Mouse (Mus musculus): ENCODE results near the gene Aoc2. TPM values are rescaled to one million over a fixed set of nuclear protein-coding genes. Genes with fewer than 3 reads are reported as not detected.
"Not testable (repeated sequence)": the region's sequence is repeated elsewhere in the genome, so short reads cannot be mapped to it uniquely, and the experiment has no call there.

Aoc2 gene
- total and polyA plus RNA-seq, 2 experiments from 2014 or later = 0.87 to 4.4 TPM

DNA sequence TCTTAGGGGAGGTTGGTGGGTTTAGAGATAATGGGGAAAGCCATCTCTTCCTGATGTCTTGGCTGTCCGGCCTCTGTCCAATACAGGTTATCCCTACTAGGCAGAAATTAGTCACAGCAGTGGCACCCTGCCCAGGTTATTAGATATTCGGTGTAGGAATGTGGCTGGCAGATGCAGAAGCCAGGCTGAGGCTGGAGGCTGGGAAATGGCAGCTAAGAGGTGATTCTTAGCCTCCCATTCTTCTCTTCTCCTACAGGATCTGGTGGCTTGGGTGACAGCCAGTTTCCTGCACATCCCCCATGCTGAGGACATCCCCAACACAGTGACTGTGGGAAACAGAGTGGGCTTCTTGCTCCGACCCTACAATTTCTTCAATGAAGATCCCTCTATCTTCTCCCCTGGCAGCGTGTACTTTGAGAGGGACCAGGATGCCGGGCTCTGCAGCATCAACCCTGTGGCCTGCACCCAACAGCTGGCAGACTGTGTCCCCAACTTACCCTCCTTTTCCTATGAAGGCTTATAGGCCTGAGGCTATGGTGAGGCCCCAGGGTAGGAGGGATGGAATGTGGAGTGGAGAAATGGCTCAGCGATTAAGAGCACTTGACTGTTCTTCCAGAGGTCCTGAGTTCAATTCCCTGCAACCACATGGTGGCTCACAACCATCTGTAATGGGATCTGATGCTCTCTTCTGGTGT is 4.2 kb downstream of the Aoc2 start:
- Histone ChIP-seq H3K4me3 (ENCODE audit: low read depth, low read length) (no peak overlapping the region), H3K9me3 (ENCODE audit: low read length) (no peaks in the 10 kb centered on the region), H3K4me1 (ENCODE audit: insufficient read depth) (no peaks in the 10 kb centered on the region), H3K36me3 (ENCODE audit: insufficient read depth) (peaks cover 12% of the 10 kb centered on the region), H3K27me3 (ENCODE audit: insufficient read depth, low read length) (no peaks in the 10 kb centered on the region), H3K27ac (ENCODE audit: low read depth, low read length) (no peak overlapping the region), H3K9ac (no peak overlapping the region), H3K4me2 (ENCODE audit: low read depth) (no peak overlapping the region)
- 71% methylated on average over 6 of the region's 6 CpGs for WGBS
- ATAC-seq = no peak
- DNase-seq = no peak
- TF ChIP-seq CTCF (IDR thresholded peaks at IDR 0.05; ENCODE audit: low read depth) = no peak

DNA sequence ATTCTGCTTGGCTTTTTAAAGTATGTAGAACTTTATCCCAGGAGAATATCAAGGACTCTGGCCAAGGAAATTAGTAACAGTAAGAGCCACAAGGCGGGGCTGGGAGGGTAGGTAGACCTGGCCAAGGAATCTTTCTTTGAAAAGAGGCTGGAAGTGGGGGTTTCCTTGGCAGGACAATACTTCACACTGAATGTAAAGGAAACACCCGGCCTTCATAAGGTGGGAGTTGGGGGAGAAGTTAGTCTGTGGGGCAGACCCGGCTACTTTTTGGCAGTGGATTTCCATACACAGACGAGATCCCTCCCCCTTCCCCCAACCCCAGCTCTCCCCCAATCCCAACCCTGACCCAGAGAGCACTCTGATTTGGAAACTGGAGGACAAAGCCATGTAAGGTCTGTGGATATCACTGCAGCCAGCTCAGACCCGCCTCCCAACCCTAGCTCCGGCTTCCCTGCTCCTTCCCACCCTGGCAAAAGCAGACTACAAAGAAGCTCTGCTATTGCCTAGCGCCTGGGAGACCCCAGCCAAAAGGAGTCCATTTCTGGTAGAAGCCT is 5.6 kb downstream of the Aoc2 start, which contains the start of gene Aoc3:
Gene Aoc3, plus strand, starts transcription at position 235 of the 554 bp plus-strand sequence.
- Histone ChIP-seq H3K4me3 (ENCODE audit: low read depth, low read length) (no peak within 1 kb of the TSS), H3K4me1 (ENCODE audit: insufficient read depth) (no peaks in the 10 kb centered on the region), H3K27ac (ENCODE audit: low read depth, low read length) (no peak within 1 kb of the TSS), H3K9me3 (ENCODE audit: low read length) (no peaks in the 10 kb centered on the region), H3K27me3 (ENCODE audit: insufficient read depth, low read length) (no peaks in the 10 kb centered on the region), H3K9ac (no peak within 1 kb of the TSS), H3K36me3 (ENCODE audit: insufficient read depth) (peaks cover 6% of the 10 kb centered on the region), H3K4me2 (ENCODE audit: low read depth) (no peak within 1 kb of the TSS)
- DNase-seq = no peak
- ATAC-seq = no peak
- WGBS = 64% methylated on average over 7 of the region's 7 CpGs
- TF ChIP-seq CTCF (IDR thresholded peaks at IDR 0.05; ENCODE audit: low read depth) = no peak

DNA sequence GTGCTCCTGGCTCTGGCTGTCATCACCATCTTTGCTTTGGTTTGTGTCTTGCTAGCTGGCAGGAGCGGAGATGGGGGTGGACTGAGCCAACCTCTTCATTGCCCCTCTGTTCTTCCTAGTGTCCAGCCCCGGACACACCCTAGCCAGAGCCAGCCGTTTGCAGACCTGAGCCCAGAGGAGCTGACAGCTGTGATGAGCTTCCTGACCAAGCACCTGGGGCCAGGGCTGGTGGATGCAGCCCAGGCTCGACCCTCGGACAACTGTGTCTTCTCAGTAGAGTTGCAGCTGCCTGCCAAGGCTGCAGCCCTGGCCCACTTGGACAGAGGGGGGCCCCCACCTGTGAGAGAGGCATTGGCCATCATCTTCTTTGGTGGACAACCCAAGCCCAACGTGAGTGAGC is 6.1 kb downstream of the Aoc2 start:
- H3K9ac ChIP-seq; H3K36me3 ChIP-seq (ENCODE audit: insufficient read depth); H3K27me3 ChIP-seq (ENCODE audit: insufficient read depth, low read length); H3K4me1 ChIP-seq (ENCODE audit: insufficient read depth); ATAC-seq; H3K27ac ChIP-seq (ENCODE audit: low read depth, low read length); DNase-seq; H3K9me3 ChIP-seq (ENCODE audit: low read length); H3K4me3 ChIP-seq (ENCODE audit: low read depth, low read length); H3K4me2 ChIP-seq (ENCODE audit: low read depth): not testable (repeated sequence)
- 85% methylated on average over 6 of the region's 6 CpGs for WGBS

DNA sequence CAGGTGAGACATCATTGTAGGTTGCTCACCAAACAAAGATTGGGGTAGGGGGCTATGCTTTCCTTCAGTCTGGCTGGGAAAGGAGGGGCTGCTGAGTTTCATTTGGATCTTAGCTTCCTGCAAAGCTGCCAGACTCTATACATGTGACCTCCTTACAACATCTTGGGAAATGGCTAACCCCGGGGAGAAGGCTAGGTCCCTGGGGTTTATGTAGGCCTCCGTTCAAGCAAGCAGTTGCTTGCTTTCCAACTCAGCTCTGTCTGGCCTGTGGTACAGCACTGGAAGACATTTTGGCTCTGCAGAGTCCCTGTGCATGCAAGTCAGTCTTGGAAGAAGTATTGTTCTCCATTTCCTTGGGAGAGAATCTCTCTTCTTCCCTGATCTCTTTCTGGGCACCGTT is 7.7 kb downstream of the Aoc2 start:
- H3K27ac ChIP-seq (ENCODE audit: low read depth, low read length) = no peak overlapping the region
- TF ChIP-seq CTCF (IDR thresholded peaks at IDR 0.05; ENCODE audit: low read depth) = no peak
- no peaks in the 10 kb centered on the region for H3K4me1 ChIP-seq (ENCODE audit: insufficient read depth)
- no peaks in the 10 kb centered on the region for H3K27me3 ChIP-seq (ENCODE audit: insufficient read depth, low read length)
- H3K4me2 ChIP-seq (ENCODE audit: low read depth) = no peak overlapping the region
- ATAC-seq (no peak), DNase-seq (no peak)
- no peaks in the 10 kb centered on the region for H3K9me3 ChIP-seq (ENCODE audit: low read length)
- no peaks in the 10 kb centered on the region for H3K36me3 ChIP-seq (ENCODE audit: insufficient read depth)
- WGBS = 81% methylated on average over 3 of the region's 3 CpGs
- no peak overlapping the region for H3K4me3 ChIP-seq (ENCODE audit: low read depth, low read length)
- H3K9ac ChIP-seq = no peak overlapping the region

DNA sequence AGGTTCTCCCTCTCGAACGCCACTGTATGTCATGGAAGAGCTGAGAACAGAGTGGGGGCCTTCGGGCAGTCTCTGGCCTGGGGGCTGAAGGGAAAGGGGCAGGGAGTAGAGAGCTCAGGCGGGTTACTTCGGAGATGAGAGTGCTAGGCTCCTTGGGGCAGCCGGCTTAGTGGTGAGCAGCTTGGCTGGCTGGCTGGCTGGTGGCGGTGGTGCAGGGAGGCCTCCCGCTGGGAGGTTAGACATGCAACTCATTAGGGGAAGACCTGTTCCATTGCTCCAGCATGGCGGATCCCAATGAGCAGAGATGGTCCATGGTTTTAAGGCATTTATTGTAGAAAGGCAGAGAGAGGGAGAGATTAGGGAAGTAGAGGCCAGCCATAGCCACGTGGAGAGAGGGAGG is 9.2 kb downstream of the Aoc2 start:
- ATAC-seq = no peak
- WGBS = 32% methylated on average over 10 of the region's 10 CpGs
- Histone ChIP-seq H3K4me1 (ENCODE audit: insufficient read depth) (no peaks in the 10 kb centered on the region), H3K36me3 (ENCODE audit: insufficient read depth) (no peaks in the 10 kb centered on the region), H3K4me3 (ENCODE audit: low read depth, low read length) (no peak overlapping the region), H3K27me3 (ENCODE audit: insufficient read depth, low read length) (no peaks in the 10 kb centered on the region), H3K4me2 (ENCODE audit: low read depth) (no peak overlapping the region), H3K9me3 (ENCODE audit: low read length) (no peaks in the 10 kb centered on the region), H3K9ac (no peak overlapping the region), H3K27ac (ENCODE audit: low read depth, low read length) (no peak overlapping the region)
- TF ChIP-seq CTCF (IDR thresholded peaks at IDR 0.05; ENCODE audit: low read depth) = no peak
- no peak for DNase-seq

DNA sequence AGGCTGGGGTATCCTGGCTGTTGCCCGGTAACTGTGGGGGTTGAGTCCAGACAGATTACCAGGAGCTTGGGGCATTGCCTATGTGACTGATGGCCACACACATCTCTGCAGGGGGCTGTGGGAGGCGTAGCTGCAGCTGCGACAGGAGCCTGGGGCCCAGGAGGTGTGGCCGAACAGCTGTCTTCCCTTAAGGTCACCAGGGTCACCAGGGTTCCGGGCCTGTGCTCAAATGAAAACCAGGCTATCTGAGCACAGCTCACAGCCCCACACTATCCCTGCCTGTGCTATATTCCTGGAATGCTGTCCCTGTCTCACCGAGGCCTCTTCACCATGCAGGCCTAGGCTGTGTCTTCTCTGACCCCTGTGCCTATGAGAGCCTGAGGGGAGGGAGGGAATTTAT is 9.7 kb downstream of the Aoc2 start:
- no peak overlapping the region for H3K4me3 ChIP-seq (ENCODE audit: low read depth, low read length)
- H3K9me3 ChIP-seq (ENCODE audit: low read length) = no peaks in the 10 kb centered on the region
- H3K27ac ChIP-seq (ENCODE audit: low read depth, low read length) = no peak overlapping the region
- H3K9ac ChIP-seq = no peak overlapping the region
- WGBS = 10% methylated on average over 6 of the region's 6 CpGs
- H3K4me1 ChIP-seq (ENCODE audit: insufficient read depth) = no peaks in the 10 kb centered on the region
- H3K4me2 ChIP-seq (ENCODE audit: low read depth) = no peak overlapping the region
- DNase-seq (no peak), ATAC-seq (no peak)
- no peaks in the 10 kb centered on the region for H3K36me3 ChIP-seq (ENCODE audit: insufficient read depth)
- TF ChIP-seq CTCF (IDR thresholded peaks at IDR 0.05; ENCODE audit: low read depth) = no peak
- H3K27me3 ChIP-seq (ENCODE audit: insufficient read depth, low read length) = no peaks in the 10 kb centered on the region

DNA sequence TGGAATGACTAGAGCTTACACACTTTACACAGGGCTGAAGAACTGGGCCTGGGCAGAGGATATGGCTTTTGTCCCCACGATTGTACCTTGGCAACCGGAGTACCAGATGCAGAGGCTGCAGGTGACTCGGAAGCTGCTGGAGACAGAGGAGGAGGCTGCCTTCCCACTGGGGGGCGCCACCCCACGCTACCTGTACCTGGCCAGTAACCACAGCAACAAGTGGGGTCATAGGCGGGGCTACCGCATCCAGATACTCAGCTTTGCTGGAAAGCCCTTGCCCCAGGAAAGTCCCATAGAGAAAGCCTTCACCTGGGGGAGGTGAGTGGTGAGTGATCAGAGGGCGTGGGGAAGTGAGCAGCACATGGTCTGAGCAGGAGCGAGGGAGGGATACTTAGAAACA is 10.8 kb downstream of the Aoc2 start:
- no peak overlapping the region for H3K4me2 ChIP-seq (ENCODE audit: low read depth)
- no peaks in the 10 kb centered on the region for H3K36me3 ChIP-seq (ENCODE audit: insufficient read depth)
- DNase-seq (no peak), ATAC-seq (no peak)
- no peak overlapping the region for H3K27ac ChIP-seq (ENCODE audit: low read depth, low read length)
- WGBS = 86% methylated on average over 9 of the region's 9 CpGs
- H3K4me3 ChIP-seq (ENCODE audit: low read depth, low read length) = no peak overlapping the region
- no peaks in the 10 kb centered on the region for H3K4me1 ChIP-seq (ENCODE audit: insufficient read depth)
- no peak overlapping the region for H3K9ac ChIP-seq
- H3K9me3 ChIP-seq (ENCODE audit: low read length) = no peaks in the 10 kb centered on the region
- H3K27me3 ChIP-seq (ENCODE audit: insufficient read depth, low read length) = no peaks in the 10 kb centered on the region
- TF ChIP-seq CTCF (IDR thresholded peaks at IDR 0.05; ENCODE audit: low read depth) = no peak

Data from forebrain, postnatal 0 days (tissue).